Mouse (Mus musculus) natural killer cell, adult 2 months (primary cell): ENCODE results near the gene Iqcm.
"Not testable (repeated sequence)": the region's sequence is repeated elsewhere in the genome, so short reads cannot be mapped to it uniquely, and the experiment has no call there.

ENCODE experiments used
- DNase-seq, 2 experiments: peaks; one replicate each; pipeline ENCODE4 v3.0.0; 2022; ENCODE audit warnings: low spot score in 2 of 2

Gene Iqcm

GRCm38 (mm10) chr8:75448394-75448793 is at the start of gene Iqcm:
TSS of gene Iqcm (plus strand) at chr8:75448694.
- no peak for DNase-seq

- no peak for DNase-seq
Measured at GRCm38 (mm10) chr8:75406489-75406888, 42.0 kb upstream of the Iqcm start, which contains the start of gene Gm10358. TSS of gene Gm10358 (minus strand) at chr8:75406589.

- not testable (repeated sequence) for DNase-seq
Measured at GRCm38 (mm10) chr8:75415696-75416095, 32.8 kb upstream of the Iqcm start.

GRCm38 (mm10) chr8:75476756-75477155 is 28.3 kb downstream of the Iqcm start:
- no peak for DNase-seq

GRCm38 (mm10) chr8:75489035-75489678 is 40.7 kb downstream of the Iqcm start:
- DNase-seq = no peak

- DNase-seq = no peak
Measured at GRCm38 (mm10) chr8:75509299-75509698, 60.8 kb downstream of the Iqcm start.

GRCm38 (mm10) chr8:75513786-75514185 is 65.3 kb downstream of the Iqcm start:
- no peak for DNase-seq

GRCm38 (mm10) chr8:75549284-75549683 is 100.8 kb downstream of the Iqcm start:
- no peak for DNase-seq

- DNase-seq = no peak
Measured at GRCm38 (mm10) chr8:75596281-75596680, 147.8 kb downstream of the Iqcm start.

GRCm38 (mm10) chr8:75642958-75643357 is 194.5 kb downstream of the Iqcm start:
- no peak for DNase-seq

- no peak for DNase-seq
Measured at GRCm38 (mm10) chr8:75659287-75659686, 210.8 kb downstream of the Iqcm start.

- DNase-seq = no peak
Measured at GRCm38 (mm10) chr8:75746561-75746960, 298.1 kb downstream of the Iqcm start.

GRCm38 (mm10) chr8:75755596-75755995 is 307.1 kb downstream of the Iqcm start:
- no peak for DNase-seq

GRCm38 (mm10) chr8:75828468-75829132 is 380.1 kb downstream of the Iqcm start:
- no peak for DNase-seq

GRCm38 (mm10) chr8:75835245-75835644 is 386.8 kb downstream of the Iqcm start:
- DNase-seq = no peak

- no peak for DNase-seq
Measured at GRCm38 (mm10) chr8:75917603-75918344, 469.3 kb downstream of the Iqcm start.

GRCm38 (mm10) chr8:75949166-75949565 is 500.7 kb downstream of the Iqcm start:
- DNase-seq = no peak

- DNase-seq = no peak
Measured at GRCm38 (mm10) chr8:75956016-75956415, 507.5 kb downstream of the Iqcm start.

- no peak for DNase-seq
Measured at GRCm38 (mm10) chr8:76018501-76018900, 570.0 kb downstream of the Iqcm start.
